Mouse (Mus musculus): ENCODE data around the gene Prkce. TPM values are rescaled to one million over a fixed set of nuclear protein-coding genes. Genes with fewer than 3 reads are reported as not detected.
A peak's percentile ranks its signal among the peaks of the same experiment; 100 is the strongest.

Prkce gene
- polyA plus RNA-seq, 1 experiment: 3.3 TPM

- Histone ChIP-seq H3K4me1 (ENCODE audit: control insufficient read depth, insufficient read depth, insufficient read length, low read length) (no peaks in the 10 kb centered on the region; the same call in 1 of the 2 replicates), H3K27me3 (ENCODE audit: control insufficient read depth, insufficient read depth, low read length) (no peaks in the 10 kb centered on the region), H3K36me3 (ENCODE audit: control insufficient read depth, insufficient read depth, low read length) (no peaks in the 10 kb centered on the region), H3K27ac (ENCODE audit: insufficient read depth, low read depth, low read length) (peak overlapping the region; percentile 63), H3K4me3 (ENCODE audit: low read depth, low read length) (no peak overlapping the region)
- no peak for TF ChIP-seq POLR2A (IDR thresholded peaks at IDR 0.05; ENCODE audit: low read depth, low read length)
- TF ChIP-seq CTCF (IDR thresholded peaks at IDR 0.05; ENCODE audit: extremely low read depth, insufficient read length, insufficient replicate concordance, low read depth, low read length): no peak
- 58% methylated on average over 13 of the region's 13 CpGs for WGBS
These were observed 347.5 kb downstream of the Prkce start for GRCm38 (mm10) chr17:86514974-86515620.

DNA sequence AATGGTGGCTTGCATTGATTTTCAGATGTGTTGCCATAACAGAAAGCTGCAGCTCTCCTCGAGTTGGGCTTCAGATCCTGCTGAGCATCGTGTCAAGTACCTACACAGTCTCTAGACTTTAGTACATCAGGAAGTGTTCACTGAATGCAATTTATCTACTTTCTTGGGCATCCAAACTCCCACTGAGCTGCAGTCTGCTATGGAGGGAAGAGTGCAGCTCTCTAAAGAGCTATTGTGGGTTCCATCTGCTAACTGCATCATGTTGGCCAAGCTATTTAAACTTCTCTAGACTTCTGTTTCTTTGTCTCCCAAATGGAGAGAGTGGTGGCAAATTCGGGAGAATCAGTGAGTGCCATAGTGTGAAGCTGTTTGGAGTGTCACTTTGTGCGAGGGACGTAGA lies 349.0 kb downstream of the Prkce start:
- no peaks in the 10 kb centered on the region for H3K36me3 ChIP-seq (ENCODE audit: control insufficient read depth, insufficient read depth, low read length)
- H3K4me1 ChIP-seq (ENCODE audit: control insufficient read depth, insufficient read depth, insufficient read length, low read length): no peaks in the 10 kb centered on the region; the same call in 1 of the 2 replicates
- H3K27me3 ChIP-seq (ENCODE audit: control insufficient read depth, insufficient read depth, low read length): no peaks in the 10 kb centered on the region
- no peak for TF ChIP-seq CTCF (IDR thresholded peaks at IDR 0.05; ENCODE audit: extremely low read depth, insufficient read length, insufficient replicate concordance, low read depth, low read length)
- no peak for TF ChIP-seq POLR2A (IDR thresholded peaks at IDR 0.05; ENCODE audit: low read depth, low read length)
- no peak overlapping the region for H3K4me3 ChIP-seq (ENCODE audit: low read depth, low read length)
- no peak overlapping the region for H3K27ac ChIP-seq (ENCODE audit: insufficient read depth, low read depth, low read length)
- WGBS: 80% methylated on average over 5 of the region's 5 CpGs

DNA sequence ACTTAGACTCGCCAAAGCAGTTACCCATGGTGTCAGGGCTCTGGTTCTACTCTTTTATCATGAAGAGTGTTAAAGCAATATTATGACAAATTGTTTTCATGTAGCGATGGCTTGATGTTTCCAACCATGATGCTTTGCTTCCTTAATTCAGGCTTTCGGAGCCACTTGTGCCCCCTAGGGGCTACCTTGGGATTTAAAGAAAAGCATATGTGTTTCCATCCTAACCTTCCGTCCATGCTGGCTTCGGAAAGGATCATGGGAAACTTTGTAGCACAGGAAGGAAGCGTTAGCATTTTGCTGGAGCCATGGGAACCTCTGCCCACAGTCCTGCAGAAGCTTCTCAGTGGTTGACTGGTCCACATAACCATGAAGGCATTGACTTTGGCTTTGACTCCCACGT lies 351.0 kb downstream of the Prkce start:
- 91% methylated on average over 7 of the region's 7 CpGs for WGBS

DNA sequence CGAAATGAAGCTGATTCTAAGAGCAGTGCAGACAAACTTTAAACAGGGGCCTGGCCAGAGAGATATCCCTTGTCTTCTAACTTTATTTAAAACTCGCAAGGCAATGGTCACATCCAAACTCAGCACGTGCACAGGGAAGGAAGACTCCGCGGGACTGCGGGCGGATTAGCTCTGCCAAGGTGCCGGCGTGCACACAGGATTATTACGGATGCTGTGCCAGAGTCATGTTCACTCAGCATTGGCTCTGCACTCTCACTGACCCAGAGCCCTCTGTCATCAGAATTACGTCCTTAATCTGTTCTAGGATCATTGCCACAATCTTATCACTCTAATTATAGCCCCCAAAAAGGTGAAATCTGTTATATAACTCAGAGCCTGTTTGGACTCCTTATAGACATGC lies 353.7 kb downstream of the Prkce start:
- Histone ChIP-seq H3K36me3 (ENCODE audit: control insufficient read depth, insufficient read depth, low read length) (no peaks in the 10 kb centered on the region), H3K4me1 (ENCODE audit: control insufficient read depth, insufficient read depth, insufficient read length, low read length) (peaks cover 22% of the 10 kb centered on the region), H3K27me3 (ENCODE audit: control insufficient read depth, insufficient read depth, low read length) (no peaks in the 10 kb centered on the region), H3K27ac (ENCODE audit: insufficient read depth, low read depth, low read length) (no peak overlapping the region), H3K4me3 (ENCODE audit: low read depth, low read length) (no peak overlapping the region)
- TF ChIP-seq CTCF (IDR thresholded peaks at IDR 0.05; ENCODE audit: extremely low read depth, insufficient read length, insufficient replicate concordance, low read depth, low read length) (no peak), POLR2A (IDR thresholded peaks at IDR 0.05; ENCODE audit: low read depth, low read length) (no peak)
- 91% methylated on average over 11 of the region's 11 CpGs for WGBS

More for the DNA sequence above, 351.0 kb downstream of the Prkce start:
- Histone ChIP-seq H3K27me3 (ENCODE audit: control insufficient read depth, insufficient read depth, low read length) (no peaks in the 10 kb centered on the region), H3K4me3 (ENCODE audit: low read depth, low read length) (no peak overlapping the region), H3K27ac (ENCODE audit: insufficient read depth, low read depth, low read length) (no peak overlapping the region), H3K36me3 (ENCODE audit: control insufficient read depth, insufficient read depth, low read length) (no peaks in the 10 kb centered on the region), H3K4me1 (ENCODE audit: control insufficient read depth, insufficient read depth, insufficient read length, low read length) (peaks cover 11% of the 10 kb centered on the region; the same call in 1 of the 2 replicates)
- TF ChIP-seq POLR2A (IDR thresholded peaks at IDR 0.05; ENCODE audit: low read depth, low read length) (no peak), CTCF (IDR thresholded peaks at IDR 0.05; ENCODE audit: extremely low read depth, insufficient read length, insufficient replicate concordance, low read depth, low read length) (no peak)

GRCm38 (mm10) chr17:86522649-86523048 lies 355.1 kb downstream of the Prkce start:
- peak overlapping the region; percentile 89 for H3K27ac ChIP-seq (ENCODE audit: insufficient read depth, low read depth, low read length)
- H3K27me3 ChIP-seq (ENCODE audit: control insufficient read depth, insufficient read depth, low read length): no peaks in the 10 kb centered on the region
- H3K4me1 ChIP-seq (ENCODE audit: control insufficient read depth, insufficient read depth, insufficient read length, low read length): peaks cover 22% of the 10 kb centered on the region
- WGBS: 72% methylated on average over 5 of the region's 5 CpGs
- no peaks in the 10 kb centered on the region for H3K36me3 ChIP-seq (ENCODE audit: control insufficient read depth, insufficient read depth, low read length)
- no peak overlapping the region for H3K4me3 ChIP-seq (ENCODE audit: low read depth, low read length)
- TF ChIP-seq POLR2A (IDR thresholded peaks at IDR 0.05; ENCODE audit: low read depth, low read length): no peak
- no peak for TF ChIP-seq CTCF (IDR thresholded peaks at IDR 0.05; ENCODE audit: extremely low read depth, insufficient read length, insufficient replicate concordance, low read depth, low read length)

- Histone ChIP-seq H3K27ac (ENCODE audit: insufficient read depth, low read depth, low read length) (peak overlapping the region; percentile 89), H3K4me1 (ENCODE audit: control insufficient read depth, insufficient read depth, insufficient read length, low read length) (peaks cover 22% of the 10 kb centered on the region), H3K27me3 (ENCODE audit: control insufficient read depth, insufficient read depth, low read length) (no peaks in the 10 kb centered on the region), H3K36me3 (ENCODE audit: control insufficient read depth, insufficient read depth, low read length) (no peaks in the 10 kb centered on the region), H3K4me3 (ENCODE audit: low read depth, low read length) (no peak overlapping the region)
- TF ChIP-seq POLR2A (IDR thresholded peaks at IDR 0.05; ENCODE audit: low read depth, low read length): no peak
- no peak for TF ChIP-seq CTCF (IDR thresholded peaks at IDR 0.05; ENCODE audit: extremely low read depth, insufficient read length, insufficient replicate concordance, low read depth, low read length)
- 62% methylated on average over 3 of the region's 3 CpGs for WGBS
These were observed 355.8 kb downstream of the Prkce start for GRCm38 (mm10) chr17:86523374-86523773.

DNA sequence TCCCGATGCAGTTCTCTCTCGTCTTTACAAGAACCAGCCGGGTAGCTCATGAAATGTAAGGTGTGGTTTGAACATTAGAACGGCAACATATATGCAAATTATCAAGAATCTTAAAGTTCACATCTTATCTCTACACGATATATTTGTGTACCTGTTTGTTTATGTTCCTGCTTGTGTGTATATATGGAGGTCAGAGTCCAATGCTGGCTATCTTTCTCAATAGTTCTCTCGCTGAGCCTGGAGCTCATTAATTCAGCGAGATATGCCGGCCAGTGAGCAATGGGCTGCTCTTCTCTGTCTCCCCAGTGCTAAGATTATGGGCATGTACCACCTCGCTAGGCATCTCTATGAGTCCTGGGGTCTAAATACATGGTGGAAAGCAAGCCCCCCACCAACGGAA lies 356.3 kb downstream of the Prkce start:
- no peak overlapping the region for H3K4me3 ChIP-seq (ENCODE audit: low read depth, low read length)
- peaks cover 22% of the 10 kb centered on the region for H3K4me1 ChIP-seq (ENCODE audit: control insufficient read depth, insufficient read depth, insufficient read length, low read length)
- TF ChIP-seq POLR2A (IDR thresholded peaks at IDR 0.05; ENCODE audit: low read depth, low read length) (no peak), CTCF (IDR thresholded peaks at IDR 0.05; ENCODE audit: extremely low read depth, insufficient read length, insufficient replicate concordance, low read depth, low read length) (no peak)
- 49% methylated on average over 10 of the region's 10 CpGs for WGBS
- no peaks in the 10 kb centered on the region for H3K36me3 ChIP-seq (ENCODE audit: control insufficient read depth, insufficient read depth, low read length)
- H3K27me3 ChIP-seq (ENCODE audit: control insufficient read depth, insufficient read depth, low read length): no peaks in the 10 kb centered on the region
- H3K27ac ChIP-seq (ENCODE audit: insufficient read depth, low read depth, low read length): peak overlapping the region; percentile 89

Data from small intestine, adult 2 months (tissue).